Mouse (Mus musculus): ENCODE measurements around the gene Rnf144a. TPM values are rescaled to one million over a fixed set of nuclear protein-coding genes. Genes with fewer than 3 reads are reported as not detected.
A peak's percentile ranks its signal among the peaks of the same experiment; 100 is the strongest.

Gene Rnf144a
- total RNA-seq, 2 experiments from 2014 or later: 37.2 to 37.7 TPM

DNA sequence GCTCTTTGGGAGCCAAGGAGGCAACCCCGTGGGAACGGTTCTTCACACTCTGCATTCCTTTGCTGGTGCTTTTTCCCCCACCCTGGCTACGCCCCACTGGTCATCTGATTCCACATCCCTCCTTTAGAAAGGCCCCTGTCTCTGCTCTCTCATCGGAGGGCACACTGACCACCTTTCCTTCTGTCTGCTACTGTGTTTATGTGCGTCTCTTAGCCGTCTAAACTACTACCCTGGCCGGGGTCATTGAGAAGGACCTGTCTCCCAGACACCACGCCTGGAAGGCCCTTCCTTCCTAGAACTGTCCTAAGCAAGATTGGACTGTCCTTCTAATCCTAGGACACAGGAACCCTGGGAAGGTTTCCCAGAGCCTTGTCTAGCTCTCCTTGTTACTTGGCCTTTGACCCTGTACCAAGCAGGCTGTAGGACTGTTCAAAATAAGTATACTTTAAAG, 1.1 kb downstream of the Rnf144a start:
- intact Hi-C loops (cut with DNase I): loop anchor here (5.0 kb wide), 1 partner anchor 67 kb away; no protein-coding TSS in a partner anchor
- DNase-seq (ENCODE audit: extremely low spot score in 1 of 2, low spot score in 2 of 2): no peak

DNA sequence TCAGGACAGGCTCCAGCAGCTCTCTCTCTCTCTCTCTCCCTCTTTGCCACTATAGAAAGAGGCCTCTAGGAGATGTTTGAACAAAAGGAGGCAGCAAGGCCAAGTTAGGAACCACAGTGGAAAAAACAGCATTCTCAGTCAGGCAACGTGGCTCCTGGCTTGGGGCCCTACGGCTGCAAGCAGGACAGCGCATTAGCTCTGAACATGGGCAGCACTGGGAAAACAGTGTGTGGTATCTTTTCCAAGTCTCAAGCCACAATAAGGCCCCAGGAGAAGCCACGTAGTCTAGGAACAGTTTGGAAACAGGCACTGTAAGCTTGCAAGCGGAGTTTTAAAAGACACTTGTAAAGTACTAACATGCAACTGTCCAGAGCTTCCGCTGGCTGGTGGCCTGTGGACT, 2.3 kb downstream of the Rnf144a start:
- DNase-seq (ENCODE audit: extremely low spot score in 1 of 2, low spot score in 2 of 2): no peak
- intact Hi-C loops (cut with DNase I): loop anchor here (5.0 kb wide), 1 partner anchor 66 kb away; no protein-coding TSS in a partner anchor

DNA sequence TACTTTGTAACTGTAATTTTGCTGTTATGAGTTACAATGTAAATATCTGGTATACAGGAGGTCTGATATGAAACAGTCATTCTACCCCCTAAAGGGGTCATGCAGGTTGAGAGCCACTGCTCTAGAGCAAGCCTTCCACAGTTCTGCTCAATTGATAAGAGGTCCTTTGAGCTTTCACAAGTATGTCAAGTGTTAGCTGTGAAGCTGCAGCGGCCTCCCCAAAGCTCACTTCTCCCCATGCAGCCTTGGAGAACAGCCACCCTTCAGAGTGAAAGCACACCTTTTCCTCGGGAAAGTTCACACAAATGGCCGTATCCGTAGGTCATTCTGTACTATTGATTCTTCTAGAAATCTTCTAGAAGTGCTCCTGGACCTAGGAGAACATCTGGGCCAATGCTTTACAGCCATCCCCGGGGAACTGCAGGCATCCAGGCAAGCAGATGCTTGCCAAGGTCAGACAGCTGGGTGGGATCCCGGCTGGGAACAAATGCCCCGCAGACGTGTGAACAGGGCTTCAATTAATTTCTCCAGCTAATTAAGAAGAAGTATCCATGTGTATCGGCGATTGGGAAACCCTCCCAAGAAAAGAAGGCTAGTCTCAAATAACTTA, 3.1 kb downstream of the Rnf144a start:
- intact Hi-C loops (cut with DNase I): loop anchor here (5.0 kb wide), 1 partner anchor 65 kb away; no protein-coding TSS in a partner anchor
- no peak for DNase-seq (ENCODE audit: extremely low spot score in 1 of 2, low spot score in 2 of 2)

DNA sequence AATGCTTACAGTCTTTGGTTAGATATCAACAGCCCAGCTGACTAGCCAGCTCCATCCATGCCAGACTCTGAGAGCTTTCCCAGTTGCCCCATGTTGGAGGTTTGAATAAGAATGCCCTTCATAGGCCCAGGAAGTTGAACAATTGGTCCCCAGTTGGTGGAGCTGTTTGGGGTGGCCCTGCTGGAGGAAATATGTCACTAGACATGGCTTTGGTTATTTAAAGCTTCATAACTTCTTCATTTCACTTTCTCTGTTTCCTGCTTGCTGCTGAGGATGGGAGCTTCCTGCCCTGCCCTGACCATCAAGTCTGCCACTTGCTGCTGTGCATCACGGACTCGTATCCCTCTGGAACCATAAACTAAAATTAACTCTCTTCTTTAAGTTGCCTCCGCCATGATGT, 4.6 kb downstream of the Rnf144a start:
- DNase-seq (ENCODE audit: extremely low spot score in 1 of 2, low spot score in 2 of 2): no peak
- intact Hi-C loops (cut with DNase I): loop anchor here (5.0 kb wide), 1 partner anchor 63 kb away; no protein-coding TSS in a partner anchor

DNA sequence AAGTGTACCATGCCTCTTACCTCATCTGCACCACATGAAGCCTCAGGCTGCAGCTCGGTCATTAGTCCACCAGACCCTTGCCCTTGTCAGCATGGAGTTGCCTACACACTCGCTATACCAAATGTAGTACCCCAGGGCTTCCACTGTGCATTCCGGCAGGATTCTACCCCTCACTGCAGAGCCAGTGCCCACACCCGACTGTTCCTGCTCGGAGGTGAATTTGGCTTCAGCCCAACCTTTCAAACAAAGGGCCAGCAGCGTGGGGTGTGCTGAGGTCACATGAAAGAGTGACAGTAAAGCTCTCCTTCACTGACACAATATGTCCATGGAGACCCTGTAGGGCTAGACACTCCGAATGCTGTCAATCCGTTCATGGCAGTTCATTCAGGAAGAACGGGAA, 6.3 kb downstream of the Rnf144a start:
- intact Hi-C loops (cut with DNase I): no loop called here
- DNase-seq (ENCODE audit: extremely low spot score in 1 of 2, low spot score in 2 of 2): no peak

DNA sequence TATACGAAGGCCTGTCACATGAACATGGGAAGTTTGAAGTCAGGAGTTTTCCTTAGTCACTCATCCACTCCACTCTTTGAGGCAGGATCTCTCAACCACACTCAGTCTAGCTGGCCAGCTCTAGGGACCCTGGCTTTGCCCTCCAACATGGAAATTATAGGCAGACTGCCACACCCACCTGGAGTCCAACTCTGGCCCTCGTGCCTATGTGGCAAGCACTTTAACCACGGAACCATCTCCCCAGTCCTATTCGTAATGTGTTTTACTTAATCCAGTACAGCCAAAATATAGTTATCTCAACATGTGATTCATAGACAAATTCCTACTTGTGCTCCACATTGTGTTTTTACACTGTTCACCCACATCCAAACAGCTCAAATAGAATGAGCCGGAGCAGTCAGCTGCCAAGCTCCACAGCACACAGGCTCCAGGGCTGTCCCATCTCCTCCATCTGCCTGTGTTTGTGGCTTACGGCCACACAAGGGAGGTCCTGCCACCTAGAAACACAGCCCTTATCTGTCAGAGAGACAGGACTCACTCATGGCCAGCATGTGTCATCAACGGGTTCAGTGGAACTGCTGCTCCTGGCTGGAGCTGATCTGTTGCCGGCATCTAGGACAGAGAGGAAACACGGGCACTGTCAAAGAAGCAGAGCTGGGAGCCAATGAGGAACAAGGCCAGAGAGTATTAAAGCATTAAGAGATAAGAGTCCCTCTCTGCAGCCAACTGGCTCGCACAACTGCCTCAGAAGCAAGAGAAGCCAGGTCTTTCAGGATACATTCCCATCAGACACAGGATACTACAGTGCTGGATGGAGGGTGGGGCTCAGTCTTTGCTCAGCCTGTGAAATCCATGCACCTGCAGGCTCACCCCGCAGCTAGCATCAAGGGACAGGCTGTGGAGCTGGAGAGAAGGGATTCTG, 10.0 kb downstream of the Rnf144a start:
- intact Hi-C loops (cut with DNase I): no loop called here
- DNase-seq (ENCODE audit: extremely low spot score in 1 of 2, low spot score in 2 of 2): no peak

DNA sequence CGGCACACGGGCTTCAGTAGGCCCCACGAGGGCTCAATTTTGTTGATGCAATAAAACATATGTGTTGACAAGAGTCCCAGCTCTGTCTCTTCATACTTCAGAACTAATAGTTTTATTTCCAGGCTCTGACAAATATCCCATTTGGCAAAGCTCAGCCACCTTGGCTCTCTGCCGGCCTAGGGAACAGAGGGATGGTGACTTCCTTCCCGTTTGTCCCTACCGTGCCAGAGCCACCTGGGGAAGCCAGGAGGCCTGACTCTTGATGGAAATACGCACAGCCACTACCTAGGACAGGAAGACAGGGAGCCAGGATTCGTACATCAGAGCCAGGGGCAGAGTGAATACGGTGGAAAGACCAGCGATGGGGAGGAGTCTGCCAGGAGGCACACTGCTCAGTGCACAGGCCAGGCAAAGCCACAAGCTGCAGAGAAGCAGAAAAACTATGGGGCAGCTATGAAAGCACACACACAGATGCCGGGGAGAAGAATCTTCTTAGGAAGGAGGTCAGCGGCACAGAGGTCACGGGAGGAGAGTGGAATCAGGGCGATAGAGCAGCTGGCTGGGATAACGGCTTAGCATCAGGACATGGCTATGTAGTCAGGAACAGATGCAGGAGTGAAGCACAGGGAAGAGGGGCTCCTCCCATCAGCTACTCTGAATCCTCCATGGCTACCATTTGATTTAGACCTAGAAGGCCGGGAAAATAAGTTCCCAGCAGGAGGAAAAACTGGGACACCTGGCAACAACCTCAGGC, 11.5 kb downstream of the Rnf144a start:
- intact Hi-C loops (cut with DNase I): no loop called here
- no peak for DNase-seq (ENCODE audit: extremely low spot score in 1 of 2, low spot score in 2 of 2)

DNA sequence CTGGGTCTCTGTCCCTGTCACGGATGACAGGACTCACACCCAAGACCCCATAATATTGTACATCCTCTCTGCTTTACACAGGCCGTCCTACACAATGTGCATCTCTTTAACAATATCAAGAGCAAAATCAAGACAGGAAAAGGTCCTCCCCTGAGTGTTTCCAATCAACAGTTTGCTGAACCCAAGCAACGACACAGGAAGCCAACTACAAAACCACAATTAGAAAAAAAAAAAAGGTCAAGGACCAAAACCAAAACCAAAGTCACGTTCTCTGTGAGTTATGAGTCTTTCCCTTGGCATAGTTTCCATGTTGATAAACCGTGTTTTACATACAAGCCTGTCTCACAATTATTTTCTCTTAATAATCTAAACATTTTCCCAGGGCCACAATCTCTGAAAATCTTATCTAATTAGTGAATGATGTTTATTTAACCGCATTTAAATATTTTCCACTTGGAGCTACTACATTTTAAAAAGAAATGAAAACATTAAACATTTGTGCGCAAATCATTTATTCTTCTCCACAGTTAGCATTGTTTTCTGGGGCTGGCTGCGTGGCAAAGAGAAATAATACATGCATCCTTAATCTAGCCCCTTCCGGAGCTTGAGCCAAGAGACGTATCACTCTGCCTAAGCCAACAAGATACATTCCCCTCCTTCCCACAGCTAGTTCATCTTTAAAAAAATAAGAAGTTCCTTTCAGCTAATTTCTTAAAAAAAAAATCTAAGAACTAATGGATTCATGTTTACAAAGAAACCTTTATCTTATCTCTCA, 13.2 kb downstream of the Rnf144a start:
- intact Hi-C loops (cut with DNase I): no loop called here
- no peak for DNase-seq (ENCODE audit: extremely low spot score in 1 of 2, low spot score in 2 of 2)

DNA sequence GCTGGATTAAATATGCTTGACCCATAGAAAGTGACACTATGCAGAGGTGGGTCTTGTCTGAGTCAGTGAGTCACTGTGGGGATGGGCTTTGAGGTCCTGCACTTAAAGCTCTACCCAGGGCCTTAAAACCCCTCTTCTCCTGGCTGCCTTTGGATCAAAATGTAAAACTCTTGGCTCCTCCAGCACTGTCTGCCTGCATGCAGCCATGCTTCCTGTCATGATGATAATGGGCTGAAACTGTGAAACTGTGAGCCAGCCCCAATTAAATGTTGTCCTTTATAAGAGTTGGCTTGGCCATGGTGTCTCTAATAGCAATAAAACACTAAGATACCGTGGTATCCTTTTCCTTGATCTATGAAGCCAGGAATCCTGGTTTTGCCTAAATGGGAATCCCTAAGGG, 13.8 kb downstream of the Rnf144a start:
- no peak for DNase-seq (ENCODE audit: extremely low spot score in 1 of 2, low spot score in 2 of 2)
- intact Hi-C loops (cut with DNase I): no loop called here

DNA sequence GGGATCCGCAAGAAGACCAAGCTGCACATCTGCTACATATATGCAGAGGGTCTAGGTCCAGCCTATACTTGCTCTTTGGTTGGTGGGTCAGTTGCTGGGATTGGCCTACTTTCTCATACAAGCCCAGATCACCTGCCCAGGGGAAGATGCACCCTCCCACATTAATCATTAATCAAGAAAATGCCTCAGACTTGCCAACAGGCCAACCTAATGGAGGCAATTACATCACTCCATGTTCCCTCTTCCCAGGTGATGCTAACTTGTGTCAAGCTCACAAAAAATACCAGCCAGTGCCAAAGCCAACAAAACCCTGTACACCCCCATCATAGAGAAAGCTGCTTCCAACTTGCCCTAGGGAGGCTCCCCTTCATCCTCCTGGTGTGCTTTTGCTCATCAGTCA, 14.3 kb downstream of the Rnf144a start:
- intact Hi-C loops (cut with DNase I): no loop called here
- DNase-seq (ENCODE audit: extremely low spot score in 1 of 2, low spot score in 2 of 2): no peak

DNA sequence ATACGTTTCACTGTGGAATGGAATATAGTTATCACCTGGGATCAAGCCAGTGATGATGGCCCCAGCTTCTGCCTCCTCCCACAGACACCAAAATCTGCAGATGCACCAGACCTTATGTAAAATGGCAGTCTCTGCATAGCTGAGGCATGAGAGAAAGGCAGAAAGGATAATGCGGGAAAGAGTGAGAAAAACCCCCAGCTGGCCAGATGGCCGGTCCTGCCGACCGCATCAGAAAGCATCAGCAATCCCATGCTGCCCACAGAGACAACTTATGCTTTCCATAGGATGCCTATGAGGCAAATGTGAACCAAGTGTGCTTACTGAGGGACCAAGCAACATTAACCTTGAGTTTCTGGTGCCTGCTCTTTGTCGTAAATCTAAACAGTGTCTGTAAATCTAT, 15.7 kb downstream of the Rnf144a start:
- no peak for DNase-seq (ENCODE audit: extremely low spot score in 1 of 2, low spot score in 2 of 2)
- intact Hi-C loops (cut with DNase I): no loop called here

DNA sequence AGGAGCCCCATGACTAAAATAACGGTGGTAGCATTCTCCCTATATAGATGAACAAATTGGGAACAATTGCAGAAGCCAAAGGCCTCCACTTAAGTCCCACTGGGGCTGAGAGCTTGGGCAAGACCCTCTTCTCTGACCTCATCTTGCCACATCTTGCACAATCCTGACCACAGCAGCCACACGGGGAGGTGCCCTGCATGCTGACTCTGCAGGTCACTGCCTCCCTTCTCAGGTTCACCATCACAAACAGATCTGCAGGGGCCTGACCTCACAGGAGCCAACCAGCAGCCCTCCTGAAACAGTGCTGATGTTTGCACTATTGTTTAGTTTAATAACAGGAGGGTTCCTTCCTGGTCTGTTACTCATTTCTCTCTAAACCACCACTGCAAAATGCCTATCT, 16.5 kb downstream of the Rnf144a start:
- no peak for DNase-seq (ENCODE audit: extremely low spot score in 1 of 2, low spot score in 2 of 2)
- intact Hi-C loops (cut with DNase I): no loop called here

DNA sequence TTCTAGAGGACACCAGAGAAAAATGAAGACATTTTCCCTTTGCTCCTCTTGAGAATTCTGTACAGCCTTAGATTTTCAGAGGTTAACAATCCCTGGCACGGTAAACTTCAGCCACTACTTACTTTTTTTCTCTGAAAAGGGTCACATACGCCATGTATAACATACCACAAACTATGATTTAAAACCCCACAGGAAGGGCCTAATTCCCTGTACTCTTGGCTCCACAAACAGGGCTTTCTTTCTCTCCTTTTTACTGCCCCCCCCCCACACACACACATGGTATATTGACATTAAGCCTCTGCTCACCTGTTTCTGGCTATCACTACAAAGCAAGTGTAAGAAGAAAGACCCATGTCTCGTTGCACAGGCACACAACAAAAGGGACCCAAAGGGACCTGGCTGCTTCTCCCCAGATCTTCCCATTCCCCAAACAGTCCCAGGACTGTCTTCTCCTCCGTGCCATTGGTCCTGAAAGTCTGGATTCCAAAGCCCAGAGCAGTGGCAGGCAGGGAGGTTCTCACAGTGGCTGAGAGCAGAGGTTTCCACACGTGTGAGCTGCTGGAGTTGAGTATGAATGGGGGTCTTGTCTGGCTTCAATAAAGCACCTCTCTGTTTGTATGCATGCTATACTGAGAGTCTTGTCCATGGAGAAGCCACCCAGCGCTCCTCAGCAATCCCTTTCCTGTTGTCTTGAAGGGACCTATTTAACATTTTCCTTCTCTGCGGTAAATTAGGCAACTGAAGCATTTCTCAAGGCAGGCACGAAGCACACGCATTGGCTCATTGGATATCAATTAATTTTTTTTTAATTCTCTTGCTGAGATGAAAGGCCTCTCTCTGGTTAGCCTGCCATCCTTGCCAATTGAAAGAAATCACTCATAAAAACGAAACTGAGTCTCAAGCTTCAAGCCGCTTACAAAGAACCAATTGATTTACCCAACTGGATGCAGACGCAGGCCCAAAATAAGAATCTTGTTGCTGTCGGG, 20.3 kb downstream of the Rnf144a start:
- intact Hi-C loops (cut with DNase I): no loop called here
- no peak for DNase-seq (ENCODE audit: extremely low spot score in 1 of 2, low spot score in 2 of 2)

DNA sequence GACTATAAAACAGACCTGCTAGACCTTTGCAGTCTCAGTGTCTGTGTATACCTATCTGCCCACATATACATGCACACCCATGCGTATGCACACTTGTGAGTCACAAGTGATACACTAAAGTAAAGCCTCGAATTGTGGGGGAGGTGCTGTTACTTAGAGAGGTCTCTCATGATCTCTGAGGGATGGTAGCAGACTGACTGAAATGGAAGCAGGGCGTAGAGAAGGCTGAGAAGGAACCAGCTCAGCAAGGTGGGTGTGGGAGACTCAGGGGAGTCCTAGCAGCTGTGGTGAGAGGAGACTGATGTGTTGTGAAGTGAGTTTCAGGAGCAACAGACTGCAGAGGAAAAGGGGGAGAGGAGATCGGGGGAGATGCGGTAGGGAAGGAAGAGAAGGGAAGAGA, 21.8 kb downstream of the Rnf144a start:
- intact Hi-C loops (cut with DNase I): no loop called here
- no peak for DNase-seq (ENCODE audit: extremely low spot score in 1 of 2, low spot score in 2 of 2)

DNA sequence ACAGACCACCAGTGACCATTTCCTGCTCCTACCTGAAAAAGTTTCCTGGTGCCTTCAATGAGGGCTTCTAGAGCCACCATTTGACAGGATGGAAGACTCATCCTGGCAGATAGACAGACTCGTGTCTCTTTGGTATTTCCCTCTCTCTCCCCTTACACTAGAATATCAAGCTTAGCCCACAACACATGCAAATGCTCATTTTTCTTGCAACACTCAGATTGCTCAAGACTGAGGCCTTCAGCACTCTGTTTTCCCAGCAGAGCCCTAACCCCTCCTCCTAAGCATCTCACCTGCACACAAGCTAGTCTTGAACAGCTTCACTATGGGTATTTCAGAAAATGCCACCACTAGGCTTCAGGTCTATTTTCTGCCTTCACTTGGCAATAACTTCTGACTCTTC, 23.9 kb downstream of the Rnf144a start:
- no peak for DNase-seq (ENCODE audit: extremely low spot score in 1 of 2, low spot score in 2 of 2)
- intact Hi-C loops (cut with DNase I): no loop called here

DNA sequence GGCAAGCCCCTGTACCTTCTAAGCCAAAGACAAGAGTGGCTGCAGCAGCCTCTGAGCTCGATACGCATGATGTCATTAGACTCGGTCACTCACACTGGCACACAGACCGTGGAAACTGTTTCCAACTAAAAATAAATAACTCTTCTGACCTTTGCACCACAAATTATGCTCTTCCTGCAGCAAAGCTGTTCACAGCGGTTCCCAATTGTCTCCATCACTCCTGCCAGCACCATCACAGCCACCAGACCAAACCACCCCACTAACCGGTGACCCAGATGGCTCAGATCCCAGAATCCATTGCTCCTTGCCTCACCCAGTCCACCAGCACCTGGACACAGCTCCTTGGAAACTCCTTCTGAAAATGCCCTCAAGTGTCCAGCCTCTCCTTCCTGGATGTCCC, 27.5 kb downstream of the Rnf144a start:
- intact Hi-C loops (cut with DNase I): no loop called here
- no peak for DNase-seq (ENCODE audit: extremely low spot score in 1 of 2, low spot score in 2 of 2)

DNA sequence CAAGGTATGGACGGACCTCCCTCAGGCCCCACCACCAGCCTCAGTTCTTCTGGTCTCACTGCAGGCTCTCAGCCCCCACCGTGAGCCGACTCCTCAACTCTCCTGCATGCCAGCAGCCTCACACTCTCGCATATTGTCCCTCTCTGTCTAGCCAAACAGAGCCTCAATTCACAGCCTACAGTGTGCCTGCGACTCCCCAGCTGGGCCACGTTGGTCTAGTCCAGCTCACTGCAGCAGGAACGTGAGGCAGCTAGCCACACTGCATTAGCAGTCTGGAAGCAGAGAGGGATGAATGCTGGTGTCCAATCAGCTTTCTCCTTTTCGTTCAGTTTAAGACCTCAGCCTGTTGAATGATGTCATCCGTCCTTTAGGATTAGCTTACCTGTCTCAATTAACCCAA, 28.1 kb downstream of the Rnf144a start:
- DNase-seq (ENCODE audit: extremely low spot score in 1 of 2, low spot score in 2 of 2): peak; percentile 33 to 47
- intact Hi-C loops (cut with DNase I): no loop called here

DNA sequence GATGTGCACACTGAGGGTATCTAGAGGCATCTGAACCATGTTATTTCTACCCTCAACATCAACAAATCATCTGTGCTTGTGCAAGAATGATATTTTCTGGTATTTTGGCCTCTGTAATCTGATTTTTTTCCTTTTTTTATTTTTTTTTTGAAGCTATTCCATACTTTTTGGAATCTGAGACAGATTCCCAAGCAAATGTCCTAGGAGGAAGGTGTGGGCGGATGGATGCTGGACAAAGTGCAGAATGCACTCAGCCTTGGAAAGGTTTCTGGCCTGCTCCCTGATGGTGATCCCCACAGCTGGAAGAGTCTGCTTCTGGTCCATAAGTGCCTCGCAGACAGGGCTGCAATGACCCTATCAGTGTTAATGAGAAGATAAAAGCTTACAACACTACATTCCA, 28.9 kb downstream of the Rnf144a start:
- intact Hi-C loops (cut with DNase I): no loop called here
- DNase-seq (ENCODE audit: extremely low spot score in 1 of 2, low spot score in 2 of 2): no peak
